Mouse (Mus musculus) olfactory bulb, adult 2 months (tissue): ENCODE results near the gene Fgf4.

Source experiments
- CTCF ChIP-seq: fragments of 200-500 bp; IDR thresholded peaks from 2 replicates; pipeline ENCODE4 v1.5.1; 2012; ENCODE audit warnings: low read depth, mild to moderate bottlenecking, low read length, moderate library complexity; ENCODE audit not compliant: insufficient read depth
- POLR2A ChIP-seq: fragments of 200-500 bp; IDR thresholded peaks from 2 replicates; pipeline ENCODE4 v1.6.1; 2012; ENCODE audit warnings: mild to moderate bottlenecking, low read depth, low read length, moderate library complexity; ENCODE audit not compliant: insufficient read depth

DNA sequence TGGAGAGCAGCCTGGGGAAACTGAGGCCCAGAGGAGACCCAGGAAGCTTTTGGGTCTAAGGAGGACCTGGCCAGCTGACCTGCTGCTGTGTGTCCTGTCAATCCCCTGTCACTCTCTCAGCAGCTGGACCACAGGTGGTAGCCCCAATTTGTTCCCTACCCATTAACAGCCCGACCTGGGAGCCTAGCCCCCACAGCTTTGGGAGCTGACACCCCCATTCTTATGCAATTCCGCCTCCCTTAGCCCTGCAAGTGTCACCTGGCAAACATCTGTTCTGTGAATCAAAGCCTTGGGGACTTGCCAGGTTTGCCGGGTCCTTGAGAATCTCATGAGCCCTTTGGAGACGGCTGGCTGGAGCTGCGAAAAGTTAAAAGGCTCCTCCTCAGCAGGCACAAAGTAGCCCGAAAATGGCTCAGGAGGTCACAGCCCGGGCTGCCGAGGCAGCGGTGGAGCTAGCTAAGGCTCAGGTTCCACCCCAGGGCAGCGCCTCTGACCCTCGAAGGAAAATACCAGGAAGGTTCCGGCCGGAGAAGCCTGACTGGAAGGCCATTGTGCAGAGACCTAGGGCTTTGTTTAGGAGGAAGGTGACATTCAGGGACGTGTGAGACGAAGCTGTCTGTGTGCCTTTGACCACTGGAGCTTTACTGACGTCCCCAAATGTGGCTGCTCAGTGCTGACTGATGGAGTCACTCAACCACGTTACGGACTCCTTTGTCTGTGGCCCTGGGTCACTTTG is 41.6 kb downstream of the Fgf4 start:
- TF ChIP-seq CTCF (no peak), POLR2A (no peak)
